In genomic region chr17:4945871-4946331, GRCm38 (mm10) we compare ENCODE assay signal across 8 mouse cellular contexts. TPM values are rescaled to one million over a fixed set of nuclear protein-coding genes. Genes with fewer than 3 reads are reported as not detected.
DNase-seq lines count a peak whose midpoint lies in the region; ATAC-seq lines count a peak whose summit lies in the region.

No protein-coding gene starts in this region.

- H3K9ac ChIP-seq in liver, embryonic 13.5 days: no peak overlapping the region
- H3K9ac ChIP-seq in neural tube, embryonic 13.5 days: 0 out of 2 replicates have a peak overlapping the region, but pooled peaks have one; percentile 4

- no peak for ATAC-seq in CD4-positive, CD25-positive, alpha-beta regulatory T cell, adult 4 months
- ATAC-seq in common myeloid progenitor, adult 5-6 weeks (replicated peaks; ENCODE audit: low read depth, poor library complexity, severe bottlenecking): peak; percentile 87
- peak; percentile 20; the same call in 1 of the 2 replicates for ATAC-seq in liver, embryonic 13.5 days (ENCODE audit: low read depth)
- ATAC-seq in neural tube, embryonic 13.5 days (ENCODE audit: low read depth): peak; percentile 77; the same call in 1 of the 2 replicates

- H3K36me3 ChIP-seq in liver, embryonic 13.5 days: no peaks in the 10 kb centered on the region
- H3K36me3 ChIP-seq in neural tube, embryonic 13.5 days: no peaks in the 10 kb centered on the region

- peak; percentile 24 for DNase-seq in CD4-positive, CD25-positive, alpha-beta regulatory T cell, adult 2 months (ENCODE audit: low read depth, low spot score)
- peak; percentile 75 for DNase-seq in gonadal fat pad, adult 2 months (ENCODE audit: low read depth)
- peak; percentile 10 for DNase-seq in induced T-regulatory cell, adult 2 months (ENCODE audit: low read depth)
- no peak for DNase-seq in liver, embryonic 13.5 days
- DNase-seq in urinary bladder, postnatal 10 days (ENCODE audit: low spot score): peak; percentile 25

- 22% methylated on average over 11 of the region's 11 CpGs for WGBS in liver, embryonic 13.5 days (ENCODE audit: insufficient replicate concordance)
- WGBS in neural tube, embryonic 13.5 days: 23% methylated on average over 11 of the region's 11 CpGs

- no peak overlapping the region for H3K4me3 ChIP-seq in liver, embryonic 13.5 days (replicated peaks)
- H3K4me3 ChIP-seq in neural tube, embryonic 13.5 days: no peak overlapping the region

- 0 out of 2 replicates have a peak overlapping the region, but pooled peaks have one; percentile 6 for H3K4me2 ChIP-seq in liver, embryonic 13.5 days
- peak overlapping the region; percentile 31 for H3K4me2 ChIP-seq in neural tube, embryonic 13.5 days

- H3K27ac ChIP-seq in liver, embryonic 13.5 days: no peak overlapping the region
- no peak overlapping the region for H3K27ac ChIP-seq in neural tube, embryonic 13.5 days (replicated peaks)

- H3K27me3 ChIP-seq in liver, embryonic 13.5 days: peaks cover 9% of the 10 kb centered on the region; the same call in 1 of the 2 replicates
- H3K27me3 ChIP-seq in neural tube, embryonic 13.5 days: no peaks in the 10 kb centered on the region; the same call in 1 of the 2 replicates

- H3K4me1 ChIP-seq in liver, embryonic 13.5 days (replicated peaks): peaks cover 6% of the 10 kb centered on the region; the same call in 1 of the 2 replicates
- peaks cover 19% of the 10 kb centered on the region for H3K4me1 ChIP-seq in neural tube, embryonic 13.5 days (replicated peaks)

- no peaks in the 10 kb centered on the region for H3K9me3 ChIP-seq in liver, embryonic 13.5 days (replicated peaks)
- no peaks in the 10 kb centered on the region for H3K9me3 ChIP-seq in neural tube, embryonic 13.5 days

RNA-seq across cellular contexts. Expression of gene Arid1b, which starts 48.2 kb away (rescaled TPM):
- 10 to 100 TPM; 12.5 to 16.0 TPM for polyA plus RNA-seq in CD4-positive, CD25-positive, alpha-beta regulatory T cell, adult 4 months (2017; shearing (Covaris generic))
- total RNA-seq in common myeloid progenitor, adult 5-6 weeks (2017): 36.2 and 48.6 TPM in 2 replicates
- 23.2 and 34.2 TPM in 2 replicates for polyA plus RNA-seq in gonadal fat pad, adult 2 months (2012; rRNA removed)
- 2.0 and 2.5 TPM in 2 replicates for polyA plus RNA-seq in liver, embryonic 13.5 days (2015; fragmentation: Nextera tagmentation; extraction: Ambion mirVana)
- polyA plus RNA-seq in neural tube, embryonic 13.5 days (2015; fragmentation: Nextera tagmentation; extraction: Ambion mirVana): 14.1 and 14.4 TPM in 2 replicates
